Mouse (Mus musculus): Measurements from ENCODE around the gene Nup88.

The Nup88 gene

GRCm38 (mm10) chr11:70969821-70970559, at the start of gene Nup88, which contains the start of gene Rpain:
TSS of gene Nup88 (minus strand) at chr11:70969973.
TSS of gene Rpain (plus strand) at chr11:70970213.
- DNase-seq (ENCODE audit: low spot score) = peak; percentile 90

- no peak for DNase-seq (ENCODE audit: low spot score)
Observed at GRCm38 (mm10) chr11:71018416-71019200, 48.8 kb upstream of the Nup88 start.

GRCm38 (mm10) chr11:71017051-71017450, 47.3 kb upstream of the Nup88 start:
- no peak for DNase-seq (ENCODE audit: low spot score)

GRCm38 (mm10) chr11:71012743-71013142, 43.0 kb upstream of the Nup88 start:
- DNase-seq (ENCODE audit: low spot score) = no peak

- no peak for DNase-seq (ENCODE audit: low spot score)
Observed at GRCm38 (mm10) chr11:71008321-71008720, 38.5 kb upstream of the Nup88 start.

- DNase-seq (ENCODE audit: low spot score) = no peak
Observed at GRCm38 (mm10) chr11:71007831-71008230, 38.1 kb upstream of the Nup88 start.

- DNase-seq (ENCODE audit: low spot score) = no peak
Observed at GRCm38 (mm10) chr11:71007026-71007425, 37.3 kb upstream of the Nup88 start.

- DNase-seq (ENCODE audit: low spot score) = no peak
Observed at GRCm38 (mm10) chr11:71005046-71005445, 35.3 kb upstream of the Nup88 start.

GRCm38 (mm10) chr11:71004316-71004773, 34.6 kb upstream of the Nup88 start, which contains the start of gene Dhx33:
TSS of gene Dhx33 (minus strand) at chr11:71004437.
- DNase-seq (ENCODE audit: low spot score) = peak; percentile 96

GRCm38 (mm10) chr11:71003611-71004315, 34.0 kb upstream of the Nup88 start:
- peak; percentile 52 for DNase-seq (ENCODE audit: low spot score)

- no peak for DNase-seq (ENCODE audit: low spot score)
Observed at GRCm38 (mm10) chr11:71001167-71001566, 31.4 kb upstream of the Nup88 start.

GRCm38 (mm10) chr11:70982557-70983228, 12.9 kb upstream of the Nup88 start, which contains the start of gene C1qbp:
TSS of gene C1qbp (minus strand) at chr11:70983026.
- DNase-seq (ENCODE audit: low spot score) = peak; percentile 84

GRCm38 (mm10) chr11:70982030-70982429, 12.3 kb upstream of the Nup88 start:
- no peak for DNase-seq (ENCODE audit: low spot score)

- no peak for DNase-seq (ENCODE audit: low spot score)
Observed at GRCm38 (mm10) chr11:70980751-70981510, 11.2 kb upstream of the Nup88 start.

- DNase-seq (ENCODE audit: low spot score) = no peak
Observed at GRCm38 (mm10) chr11:70980232-70980631, 10.5 kb upstream of the Nup88 start.

- DNase-seq (ENCODE audit: low spot score) = no peak
Observed at GRCm38 (mm10) chr11:70977293-70977692, 7.5 kb upstream of the Nup88 start.

GRCm38 (mm10) chr11:70975193-70975592, 5.4 kb upstream of the Nup88 start:
- DNase-seq (ENCODE audit: low spot score) = no peak

GRCm38 (mm10) chr11:70973947-70974346, 4.2 kb upstream of the Nup88 start:
- DNase-seq (ENCODE audit: low spot score) = no peak

GRCm38 (mm10) chr11:70972586-70972985, 2.8 kb upstream of the Nup88 start:
- no peak for DNase-seq (ENCODE audit: low spot score)

GRCm38 (mm10) chr11:70970560-70971540, 1.1 kb upstream of the Nup88 start:
- no peak for DNase-seq (ENCODE audit: low spot score)
